Mouse (Mus musculus): ENCODE data around the gene Sucla2.

Gene Sucla2

GRCm38 (mm10) chr14:73524766-73525448, at the start of gene Sucla2:
TSS of gene Sucla2 (plus strand) at chr14:73525319.
- peak; percentile 96 for DNase-seq (ENCODE audit: low read depth, low spot score)

GRCm38 (mm10) chr14:73475506-73475905, 49.6 kb upstream of the Sucla2 start:
- DNase-seq (ENCODE audit: low read depth, low spot score) = no peak

GRCm38 (mm10) chr14:73476361-73476934, 48.7 kb upstream of the Sucla2 start:
- no peak for DNase-seq (ENCODE audit: low read depth, low spot score)

GRCm38 (mm10) chr14:73477077-73477476, 48.0 kb upstream of the Sucla2 start:
- no peak for DNase-seq (ENCODE audit: low read depth, low spot score)

GRCm38 (mm10) chr14:73478321-73478720, 46.8 kb upstream of the Sucla2 start:
- no peak for DNase-seq (ENCODE audit: low read depth, low spot score)

- DNase-seq (ENCODE audit: low read depth, low spot score) = no peak
Observed at GRCm38 (mm10) chr14:73479771-73480170, 45.3 kb upstream of the Sucla2 start.

GRCm38 (mm10) chr14:73483516-73484229, 41.4 kb upstream of the Sucla2 start:
- DNase-seq (ENCODE audit: low read depth, low spot score) = no peak

- no peak for DNase-seq (ENCODE audit: low read depth, low spot score)
Observed at GRCm38 (mm10) chr14:73484366-73485110, 40.6 kb upstream of the Sucla2 start.

- no peak for DNase-seq (ENCODE audit: low read depth, low spot score)
Observed at GRCm38 (mm10) chr14:73486641-73487040, 38.5 kb upstream of the Sucla2 start.

GRCm38 (mm10) chr14:73493356-73493755, 31.8 kb upstream of the Sucla2 start:
- DNase-seq (ENCODE audit: low read depth, low spot score) = no peak

GRCm38 (mm10) chr14:73494122-73494521, 31.0 kb upstream of the Sucla2 start:
- no peak for DNase-seq (ENCODE audit: low read depth, low spot score)

- DNase-seq (ENCODE audit: low read depth, low spot score) = no peak
Observed at GRCm38 (mm10) chr14:73495753-73496152, 29.4 kb upstream of the Sucla2 start.

GRCm38 (mm10) chr14:73501283-73501682, 23.8 kb upstream of the Sucla2 start:
- DNase-seq (ENCODE audit: low read depth, low spot score) = no peak

- DNase-seq (ENCODE audit: low read depth, low spot score) = no peak
Observed at GRCm38 (mm10) chr14:73501721-73502120, 23.4 kb upstream of the Sucla2 start.

- no peak for DNase-seq (ENCODE audit: low read depth, low spot score)
Observed at GRCm38 (mm10) chr14:73502591-73503184, 22.4 kb upstream of the Sucla2 start.

GRCm38 (mm10) chr14:73503237-73503933, 21.7 kb upstream of the Sucla2 start:
- no peak for DNase-seq (ENCODE audit: low read depth, low spot score)

GRCm38 (mm10) chr14:73506283-73506682, 18.8 kb upstream of the Sucla2 start:
- DNase-seq (ENCODE audit: low read depth, low spot score) = no peak

GRCm38 (mm10) chr14:73507200-73507599, 17.9 kb upstream of the Sucla2 start:
- no peak for DNase-seq (ENCODE audit: low read depth, low spot score)

- no peak for DNase-seq (ENCODE audit: low read depth, low spot score)
Observed at GRCm38 (mm10) chr14:73507702-73508376, 17.3 kb upstream of the Sucla2 start.

GRCm38 (mm10) chr14:73508630-73509395, 16.3 kb upstream of the Sucla2 start:
- no peak for DNase-seq (ENCODE audit: low read depth, low spot score)

Measured in telencephalon, adult 2 months (tissue).